Mouse (Mus musculus) frontal cortex, adult (tissue): Measurements from ENCODE around the gene Mapk8ip3.
A peak's percentile ranks its signal among the peaks of the same experiment; 100 is the strongest.

Experiments used
- ATAC-seq: cut with Nextera tagmentation; 2 replicates; pipeline ENCODE4 v1.9.2; 2017; ENCODE audit warnings: mild to moderate bottlenecking, moderate library complexity, mixed read lengths; ENCODE audit not compliant: low TSS enrichment

Mapk8ip3 gene

DNA sequence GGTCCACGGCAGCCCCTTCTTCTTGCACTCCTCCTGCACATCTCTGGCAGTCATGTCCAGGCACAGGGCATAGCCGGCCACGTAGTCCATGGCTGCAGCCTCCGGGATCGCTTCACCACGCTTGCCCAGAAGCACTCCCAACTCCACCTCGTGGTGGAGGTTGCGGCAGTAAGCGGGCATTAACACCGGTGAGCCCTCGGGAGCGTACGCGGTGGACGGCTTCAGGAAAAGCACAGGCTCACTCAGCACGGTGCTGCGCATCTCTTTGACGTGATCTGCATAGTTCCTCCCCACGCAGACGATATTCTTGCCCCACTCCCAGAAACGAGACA is 87.1 kb downstream of the Mapk8ip3 start:
- peak; percentile 53; the same call in 1 of the 2 replicates for ATAC-seq

GRCm38 (mm10) chr17:24848600-24849031 is 88.2 kb downstream of the Mapk8ip3 start:
- ATAC-seq: no peak

DNA sequence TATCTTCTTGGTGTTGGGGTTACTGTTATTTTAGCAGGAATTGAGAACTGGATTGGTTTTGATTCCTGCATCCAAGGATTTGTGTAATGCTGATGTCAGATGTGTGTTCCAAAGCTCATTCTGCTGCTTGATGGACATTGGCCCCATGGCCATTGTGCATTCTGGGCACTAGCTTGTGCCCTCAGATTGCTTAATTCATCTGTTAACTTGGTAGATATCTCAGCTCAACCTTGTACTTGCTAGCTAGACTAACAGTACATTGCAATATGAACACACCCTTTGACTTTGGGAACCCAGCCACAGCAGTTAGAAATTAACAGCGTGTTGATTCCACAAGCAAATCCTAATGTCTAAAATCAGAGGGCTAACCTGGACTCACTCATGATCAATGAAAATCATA is 89.4 kb downstream of the Mapk8ip3 start:
- no peak for ATAC-seq

GRCm38 (mm10) chr17:24844525-24844924 is 92.3 kb downstream of the Mapk8ip3 start:
- no peak for ATAC-seq

- no peak for ATAC-seq
Observed at GRCm38 (mm10) chr17:24842631-24843030, 94.1 kb downstream of the Mapk8ip3 start.
